Mouse (Mus musculus) embryonic fibroblast, embryonic 13.5 days (primary cell): ENCODE data around the gene Slc22a18.
A peak's percentile ranks its signal among the peaks of the same experiment; 100 is the strongest.

Experiments used
- CTCF ChIP-seq: IDR thresholded peaks from 2 replicates; pipeline ENCODE4 v1.5.1; 2011; ENCODE audit warnings: mild to moderate bottlenecking, control low read depth, low read length, moderate library complexity, borderline replicate concordance; ENCODE audit not compliant: insufficient read depth
- POLR2A ChIP-seq: IDR thresholded peaks from 2 replicates; pipeline ENCODE4 v1.6.1; 2011; ENCODE audit warnings: low read depth, mild to moderate bottlenecking, control low read depth, low read length, moderate library complexity

DNA sequence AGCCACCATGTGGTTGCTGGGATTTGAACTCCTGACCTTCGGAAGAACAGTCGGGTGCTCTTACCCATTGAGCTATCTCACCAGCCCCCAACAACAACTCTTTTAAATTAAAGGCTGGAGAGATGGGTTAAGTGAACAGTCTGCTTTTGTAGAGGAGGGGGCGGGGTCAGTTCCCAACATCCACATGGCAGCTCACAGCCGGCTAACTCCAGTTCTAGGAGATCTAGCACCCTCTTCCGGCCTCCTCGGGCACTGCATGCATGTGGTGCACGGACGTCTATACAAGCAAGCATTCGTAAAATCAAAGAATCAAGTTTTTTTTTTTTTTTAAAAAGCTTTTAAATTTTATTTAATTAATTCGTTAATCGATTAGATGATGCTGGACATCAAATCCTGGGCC, 32.3 kb downstream of the Slc22a18 start:
- TF ChIP-seq CTCF (peak; percentile 40; the same call in 1 of the 2 replicates), POLR2A (no peak)
